Mouse (Mus musculus): ENCODE data around the gene Nos1. TPM values are rescaled to one million over a fixed set of nuclear protein-coding genes. Genes with fewer than 3 reads are reported as not detected.

Nos1 gene
- polyA plus RNA-seq, 1 experiment from 2014 or later: 0.25 TPM

- H3K4me3 ChIP-seq (ENCODE audit: low read depth, low read length): no peak overlapping the region
- WGBS: 88% methylated on average over 10 of the region's 10 CpGs
- ATAC-seq (replicated peaks; ENCODE audit: insufficient number of reproducible peaks, low FRiP score, low TSS enrichment, low read depth) (no peak), DNase-seq (ENCODE audit: low spot score) (no peak)
- no peaks in the 10 kb centered on the region for H3K4me1 ChIP-seq (ENCODE audit: control insufficient read depth, insufficient read depth, low read length)
- no peak overlapping the region for H3K4me2 ChIP-seq (ENCODE audit: low read depth, low read length)
- H3K27ac ChIP-seq (replicated peaks; ENCODE audit: low read depth, low read length): no peak overlapping the region
- no peak overlapping the region for H3K9ac ChIP-seq (replicated peaks; ENCODE audit: low read length)
- no peaks in the 10 kb centered on the region for H3K9me3 ChIP-seq (replicated peaks; ENCODE audit: control insufficient read depth, low read length)
- no peaks in the 10 kb centered on the region for H3K27me3 ChIP-seq (ENCODE audit: control insufficient read depth, insufficient read depth, low read length)
- no peaks in the 10 kb centered on the region for H3K36me3 ChIP-seq (replicated peaks; ENCODE audit: control insufficient read depth, insufficient read depth, low read depth, low read length)
Observed at GRCm38 (mm10) chr5:117969681-117970427, 189.0 kb downstream of the Nos1 start.

DNA sequence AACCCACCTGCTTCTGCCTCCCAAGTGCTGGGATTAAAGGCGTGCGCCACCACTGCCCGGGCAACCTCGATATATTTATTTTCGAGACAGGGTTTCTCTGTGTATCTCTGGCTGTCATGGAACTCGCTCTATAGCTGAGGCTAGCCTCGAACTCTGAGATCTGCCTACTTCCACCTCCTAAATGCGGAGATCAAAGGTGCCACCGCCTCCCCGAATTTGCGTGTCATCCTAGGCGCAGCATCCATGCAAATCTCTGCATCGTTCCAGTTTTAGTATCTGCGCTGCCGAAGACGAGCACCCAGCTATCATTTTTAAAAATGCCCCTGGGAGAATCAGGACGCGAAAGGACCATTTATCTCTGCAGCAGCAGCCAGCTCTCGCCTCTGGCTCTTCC, 195.4 kb downstream of the Nos1 start:
- H3K9ac ChIP-seq (replicated peaks; ENCODE audit: low read length): no peak overlapping the region
- WGBS: 25% methylated on average over 19 of the region's 19 CpGs
- peak overlapping the region; percentile 88 for H3K4me3 ChIP-seq (ENCODE audit: low read depth, low read length)
- no peaks in the 10 kb centered on the region; the same call in 1 of the 2 replicates for H3K36me3 ChIP-seq (replicated peaks; ENCODE audit: control insufficient read depth, insufficient read depth, low read depth, low read length)
- DNase-seq (ENCODE audit: low spot score) (no peak), ATAC-seq (replicated peaks; ENCODE audit: insufficient number of reproducible peaks, low FRiP score, low TSS enrichment, low read depth) (no peak)
- H3K4me2 ChIP-seq (ENCODE audit: low read depth, low read length): peak overlapping the region; percentile 65
- H3K9me3 ChIP-seq (replicated peaks; ENCODE audit: control insufficient read depth, low read length): no peaks in the 10 kb centered on the region
- peaks cover 5% of the 10 kb centered on the region for H3K4me1 ChIP-seq (ENCODE audit: control insufficient read depth, insufficient read depth, low read length)
- H3K27ac ChIP-seq (replicated peaks; ENCODE audit: low read depth, low read length): no peak overlapping the region
- no peaks in the 10 kb centered on the region for H3K27me3 ChIP-seq (ENCODE audit: control insufficient read depth, insufficient read depth, low read length)

DNA sequence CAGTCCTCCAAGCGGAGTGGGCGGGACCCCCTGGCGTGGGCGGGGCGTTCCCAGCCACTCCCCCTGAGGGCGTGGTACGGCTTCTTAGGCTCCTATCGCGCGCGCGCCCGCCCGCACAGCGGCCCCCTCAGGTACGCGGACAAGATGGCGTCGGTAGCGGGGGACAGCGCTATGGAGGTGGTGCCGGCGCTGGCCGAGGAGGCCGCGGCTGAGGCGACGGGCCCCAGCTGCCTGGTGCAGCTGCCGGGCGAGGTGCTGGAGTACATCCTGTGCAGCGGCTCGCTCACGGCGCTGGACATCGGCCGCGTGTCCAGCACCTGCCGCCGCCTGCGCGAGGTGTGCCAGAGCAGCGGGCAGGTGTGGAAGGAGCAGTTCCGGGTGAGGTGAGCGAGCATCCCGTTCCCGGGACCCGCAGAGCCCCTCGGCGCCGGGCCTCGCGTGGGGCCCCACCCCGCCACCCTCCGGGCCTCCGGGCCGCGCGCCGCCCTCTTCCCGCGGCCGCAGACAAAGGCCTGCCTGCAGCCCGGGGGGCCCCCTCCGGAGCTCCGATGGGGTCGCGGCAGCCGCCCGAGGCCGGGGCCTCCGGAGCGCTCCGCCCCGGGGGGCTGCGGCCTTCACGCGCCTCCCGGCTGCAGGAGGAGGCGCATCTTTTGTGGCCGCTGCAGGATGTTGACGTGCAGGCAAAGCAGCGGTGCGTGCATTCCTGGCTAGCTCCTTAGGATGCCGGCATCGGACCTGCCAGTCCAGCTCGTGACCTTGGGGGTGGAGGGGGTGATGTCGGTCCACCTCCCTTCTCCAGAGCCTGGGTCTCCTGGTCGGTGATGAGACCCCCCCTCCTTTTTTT, 196.0 kb downstream of the Nos1 start, which contains the start of gene Fbxo21:
Gene Fbxo21 (plus strand): TSS at position 74 of the 844 bp plus-strand sequence.
- ATAC-seq (replicated peaks; ENCODE audit: insufficient number of reproducible peaks, low FRiP score, low TSS enrichment, low read depth): peak; percentile 82
- Histone ChIP-seq H3K9ac (replicated peaks; ENCODE audit: low read length) (peak within 1 kb of the TSS; percentile 97), H3K9me3 (replicated peaks; ENCODE audit: control insufficient read depth, low read length) (no peaks in the 10 kb centered on the region), H3K4me2 (ENCODE audit: low read depth, low read length) (peak within 1 kb of the TSS; percentile 65), H3K4me1 (ENCODE audit: control insufficient read depth, insufficient read depth, low read length) (peaks cover 5% of the 10 kb centered on the region), H3K27ac (replicated peaks; ENCODE audit: low read depth, low read length) (peak within 1 kb of the TSS; percentile 69), H3K4me3 (ENCODE audit: low read depth, low read length) (peak within 1 kb of the TSS; percentile 88), H3K36me3 (replicated peaks; ENCODE audit: control insufficient read depth, insufficient read depth, low read depth, low read length) (no peaks in the 10 kb centered on the region; the same call in 1 of the 2 replicates), H3K27me3 (ENCODE audit: control insufficient read depth, insufficient read depth, low read length) (no peaks in the 10 kb centered on the region)
- peak; percentile 99 for DNase-seq (ENCODE audit: low spot score)
- under 1% methylated on average over 83 of the region's 88 CpGs for WGBS

DNA sequence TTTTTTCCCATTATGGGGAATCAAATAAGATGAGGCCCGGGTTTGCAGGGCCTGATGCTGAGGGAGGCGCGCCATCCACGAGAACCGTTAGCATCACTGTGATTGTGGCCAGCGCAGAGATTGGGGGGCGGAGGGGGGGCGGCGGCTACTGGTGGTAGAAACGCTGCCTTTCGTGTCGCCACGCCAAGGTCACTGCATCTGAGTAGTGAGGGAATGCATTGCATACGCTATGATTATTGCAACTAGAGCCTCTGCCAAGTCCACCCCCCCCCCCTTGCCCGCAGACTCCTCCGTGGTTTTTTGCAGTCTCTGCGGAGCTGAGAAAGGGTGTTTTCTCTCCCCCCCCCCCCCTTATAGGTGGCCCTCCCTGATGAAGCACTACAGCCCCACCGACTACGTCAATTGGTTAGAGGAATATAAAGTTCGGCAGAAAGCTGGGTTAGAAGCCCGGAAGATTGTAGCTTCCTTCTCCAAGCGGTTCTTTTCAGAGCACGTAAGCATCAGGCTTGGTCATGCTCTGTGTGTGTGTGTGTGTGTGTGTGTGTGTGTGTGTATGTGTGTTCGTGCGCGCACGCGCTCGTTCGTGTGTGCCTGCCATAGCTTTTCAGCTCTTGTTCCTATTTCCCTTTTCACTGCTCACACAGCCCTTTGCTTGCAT, 196.8 kb downstream of the Nos1 start:
- ATAC-seq (replicated peaks; ENCODE audit: insufficient number of reproducible peaks, low FRiP score, low TSS enrichment, low read depth) (no peak), DNase-seq (ENCODE audit: low spot score) (peak; percentile 23)
- Histone ChIP-seq H3K4me2 (ENCODE audit: low read depth, low read length) (peak overlapping the region; percentile 65), H3K27me3 (ENCODE audit: control insufficient read depth, insufficient read depth, low read length) (no peaks in the 10 kb centered on the region), H3K36me3 (replicated peaks; ENCODE audit: control insufficient read depth, insufficient read depth, low read depth, low read length) (no peaks in the 10 kb centered on the region; the same call in 1 of the 2 replicates), H3K4me1 (ENCODE audit: control insufficient read depth, insufficient read depth, low read length) (peaks cover 5% of the 10 kb centered on the region), H3K9ac (replicated peaks; ENCODE audit: low read length) (peak overlapping the region; percentile 97), H3K27ac (replicated peaks; ENCODE audit: low read depth, low read length) (no peak overlapping the region), H3K9me3 (replicated peaks; ENCODE audit: control insufficient read depth, low read length) (no peaks in the 10 kb centered on the region), H3K4me3 (ENCODE audit: low read depth, low read length) (peak overlapping the region; percentile 88)
- 19% methylated on average over 30 of the region's 30 CpGs for WGBS

- no peak for DNase-seq (ENCODE audit: low spot score)
- H3K27me3 ChIP-seq (ENCODE audit: control insufficient read depth, insufficient read depth, low read length): no peaks in the 10 kb centered on the region
- no peaks in the 10 kb centered on the region for H3K9me3 ChIP-seq (replicated peaks; ENCODE audit: control insufficient read depth, low read length)
- no peak overlapping the region for H3K27ac ChIP-seq (replicated peaks; ENCODE audit: low read depth, low read length)
- no peak for ATAC-seq (replicated peaks; ENCODE audit: insufficient number of reproducible peaks, low FRiP score, low TSS enrichment, low read depth)
- peak overlapping the region; percentile 97 for H3K9ac ChIP-seq (replicated peaks; ENCODE audit: low read length)
- H3K4me3 ChIP-seq (ENCODE audit: low read depth, low read length): peak overlapping the region; percentile 88
- 53% methylated on average over 17 of the region's 17 CpGs for WGBS
- no peaks in the 10 kb centered on the region; the same call in 1 of the 2 replicates for H3K36me3 ChIP-seq (replicated peaks; ENCODE audit: control insufficient read depth, insufficient read depth, low read depth, low read length)
- peak overlapping the region; percentile 65 for H3K4me2 ChIP-seq (ENCODE audit: low read depth, low read length)
- peaks cover 5% of the 10 kb centered on the region for H3K4me1 ChIP-seq (ENCODE audit: control insufficient read depth, insufficient read depth, low read length)
Observed at GRCm38 (mm10) chr5:117978159-117978697, 197.4 kb downstream of the Nos1 start.

GRCm38 (mm10) chr5:117979082-117979481, 198.2 kb downstream of the Nos1 start:
- Histone ChIP-seq H3K27me3 (ENCODE audit: control insufficient read depth, insufficient read depth, low read length) (no peaks in the 10 kb centered on the region), H3K4me3 (ENCODE audit: low read depth, low read length) (no peak overlapping the region), H3K4me1 (ENCODE audit: control insufficient read depth, insufficient read depth, low read length) (peaks cover 5% of the 10 kb centered on the region), H3K4me2 (ENCODE audit: low read depth, low read length) (no peak overlapping the region; the same call in 1 of the 2 replicates), H3K9ac (replicated peaks; ENCODE audit: low read length) (no peak overlapping the region), H3K27ac (replicated peaks; ENCODE audit: low read depth, low read length) (no peak overlapping the region), H3K9me3 (replicated peaks; ENCODE audit: control insufficient read depth, low read length) (no peaks in the 10 kb centered on the region), H3K36me3 (replicated peaks; ENCODE audit: control insufficient read depth, insufficient read depth, low read depth, low read length) (no peaks in the 10 kb centered on the region; the same call in 1 of the 2 replicates)
- DNase-seq (ENCODE audit: low spot score) (no peak), ATAC-seq (replicated peaks; ENCODE audit: insufficient number of reproducible peaks, low FRiP score, low TSS enrichment, low read depth) (no peak)
- 93% methylated on average over 5 of the region's 5 CpGs for WGBS

GRCm38 (mm10) chr5:117980921-117981320, 200.1 kb downstream of the Nos1 start:
- H3K27ac ChIP-seq (replicated peaks; ENCODE audit: low read depth, low read length): no peak overlapping the region
- ATAC-seq (replicated peaks; ENCODE audit: insufficient number of reproducible peaks, low FRiP score, low TSS enrichment, low read depth): no peak
- H3K4me3 ChIP-seq (ENCODE audit: low read depth, low read length): no peak overlapping the region
- peaks cover 5% of the 10 kb centered on the region for H3K4me1 ChIP-seq (ENCODE audit: control insufficient read depth, insufficient read depth, low read length)
- H3K27me3 ChIP-seq (ENCODE audit: control insufficient read depth, insufficient read depth, low read length): no peaks in the 10 kb centered on the region
- H3K36me3 ChIP-seq (replicated peaks; ENCODE audit: control insufficient read depth, insufficient read depth, low read depth, low read length): no peaks in the 10 kb centered on the region; the same call in 1 of the 2 replicates
- no peak overlapping the region for H3K4me2 ChIP-seq (ENCODE audit: low read depth, low read length)
- H3K9me3 ChIP-seq (replicated peaks; ENCODE audit: control insufficient read depth, low read length): no peaks in the 10 kb centered on the region
- DNase-seq (ENCODE audit: low spot score): no peak
- 87% methylated on average over 8 of the region's 8 CpGs for WGBS
- no peak overlapping the region for H3K9ac ChIP-seq (replicated peaks; ENCODE audit: low read length)
